Mouse (Mus musculus): ENCODE results near the gene Ptprj. TPM values are rescaled to one million over a fixed set of nuclear protein-coding genes. Genes with fewer than 3 reads are reported as not detected.
"Not testable (repeated sequence)": the region's sequence is repeated elsewhere in the genome, so short reads cannot be mapped to it uniquely, and the experiment has no call there.

Gene Ptprj
- polyA plus RNA-seq, 1 experiment from 2014 or later = 3.7 TPM

DNA sequence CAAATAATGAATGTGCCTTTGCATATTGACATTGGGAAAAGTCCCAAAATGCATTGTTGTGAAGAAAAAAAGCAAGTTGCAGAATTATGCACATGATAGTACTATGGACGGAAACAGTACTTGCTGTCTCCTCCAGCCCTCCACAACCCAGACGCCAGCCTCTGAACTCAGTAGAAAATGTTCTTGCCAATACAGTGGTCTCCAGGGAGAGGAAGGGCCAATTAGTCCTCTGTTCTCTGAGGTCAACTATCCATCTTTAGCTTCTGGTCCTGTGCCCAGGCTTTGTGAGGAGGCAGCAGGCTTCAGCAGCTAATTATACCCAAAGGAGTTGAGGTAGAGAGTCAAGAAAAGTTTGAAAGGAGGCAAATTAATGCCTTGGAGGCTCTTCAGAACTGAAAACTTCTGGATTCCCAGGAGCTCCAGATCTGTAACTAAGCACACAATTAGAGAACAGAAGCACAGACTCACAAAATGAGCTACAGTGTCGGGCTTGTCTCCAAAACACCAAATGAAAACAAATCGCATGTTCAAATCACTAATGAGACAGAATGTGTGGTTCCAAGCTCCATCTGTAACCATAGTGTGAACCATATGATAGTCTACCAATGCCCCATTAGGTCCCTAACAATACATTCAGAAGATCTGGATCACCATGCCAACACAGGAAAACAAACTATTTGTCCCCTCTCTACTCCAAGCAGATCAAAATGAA lies 166.2 kb downstream of the Ptprj start:
- not testable (repeated sequence) for H3K9ac ChIP-seq (replicated peaks); H3K4me2 ChIP-seq (replicated peaks); H3K9me3 ChIP-seq; ATAC-seq (replicated peaks); H3K27ac ChIP-seq (replicated peaks); H3K4me3 ChIP-seq; H3K36me3 ChIP-seq; H3K4me1 ChIP-seq; H3K27me3 ChIP-seq
- WGBS = 45% methylated on average over 4 of the region's 4 CpGs

DNA sequence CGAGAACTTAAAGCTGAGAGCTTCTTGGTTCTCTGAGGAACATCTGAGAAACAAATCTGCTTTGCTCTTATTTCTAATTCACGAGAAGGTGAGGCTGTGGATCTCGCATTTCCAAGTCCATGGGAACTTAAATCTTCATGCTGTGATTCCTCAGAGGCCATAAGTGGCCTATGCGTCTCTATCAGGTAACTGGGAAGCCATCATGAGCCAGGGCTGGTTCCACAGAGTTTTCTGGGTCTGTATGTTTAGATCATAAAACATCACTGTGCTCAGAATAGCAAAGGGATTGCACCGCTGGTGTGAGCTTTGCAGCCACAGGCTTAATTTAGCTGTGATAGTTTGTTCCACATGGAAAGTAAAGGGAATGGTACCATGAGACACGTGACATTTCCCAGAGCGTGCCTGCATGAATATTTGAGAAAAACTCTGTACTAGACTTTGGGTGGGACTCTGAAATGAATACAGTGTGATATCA lies 181.8 kb downstream of the Ptprj start, which contains the start of gene Olfr1274-ps:
Gene Olfr1274-ps, plus strand, starts transcription at position 51 of the 475 bp plus-strand sequence.
- H3K9ac ChIP-seq (replicated peaks); ATAC-seq (replicated peaks); H3K4me1 ChIP-seq; H3K36me3 ChIP-seq; H3K27ac ChIP-seq (replicated peaks); H3K4me3 ChIP-seq; H3K9me3 ChIP-seq; H3K27me3 ChIP-seq; H3K4me2 ChIP-seq (replicated peaks): not testable (repeated sequence)
- WGBS = 88% methylated on average over 6 of the region's 7 CpGs

Other genes starting within 250 kb of the Ptprj start
- gene Olfr1274-ps, start 182.0 kb downstream of the Ptprj start, polyA plus RNA-seq (2015; fragmentation: Nextera tagmentation; extraction: Ambion mirVana) = not detected in 2 replicates
- 27.8 and 31.1 TPM in 2 replicates for gene Nup160, start 96.6 kb upstream of the Ptprj start, polyA plus RNA-seq (2015; fragmentation: Nextera tagmentation; extraction: Ambion mirVana)
- gene Fnbp4, start 164.7 kb upstream of the Ptprj start, polyA plus RNA-seq (2015; fragmentation: Nextera tagmentation; extraction: Ambion mirVana) = 117 and 122 TPM in 2 replicates
- 0.38 and 0.97 TPM in 2 replicates for gene Agbl2, start 202.1 kb upstream of the Ptprj start, polyA plus RNA-seq (2015; fragmentation: Nextera tagmentation; extraction: Ambion mirVana)

Measured in forebrain, embryonic 15.5 days (tissue).